Mouse (Mus musculus) liver, adult 2 months (tissue): ENCODE measurements around the gene Pcnp. TPM values are rescaled to one million over a fixed set of nuclear protein-coding genes. Genes with fewer than 3 reads are reported as not detected.

Experiments
- DNase-seq: peaks from one replicate; pipeline ENCODE4 v3.0.0-alpha.2; 2011; ENCODE audit warnings: low read depth, low spot score; ENCODE audit errors: extremely low read depth
- H3K27ac ChIP-seq: fragments of 200-500 bp; replicated peaks from 2 replicates; pipeline ENCODE4 v1.5.1; 2012; ENCODE audit warnings: low read depth, mild to moderate bottlenecking, control low read depth, inconsistent platforms, low read length; ENCODE audit not compliant: insufficient read depth
- H3K27me3 ChIP-seq: fragments of 200-500 bp; 2 replicates; pipeline ENCODE4 v1.6.1; 2012; ENCODE audit warnings: mild to moderate bottlenecking, moderate library complexity, low read length, inconsistent platforms; ENCODE audit not compliant: control insufficient read depth, insufficient read depth
- H3K36me3 ChIP-seq: fragments of 200-500 bp; 2 replicates; pipeline ENCODE4 v1.6.1; 2012; ENCODE audit warnings: low read length, inconsistent platforms; ENCODE audit not compliant: control insufficient read depth, insufficient read depth
- H3K4me1 ChIP-seq: fragments of 200-500 bp; 2 replicates; pipeline ENCODE4 v1.6.1; 2011; ENCODE audit warnings: low read length; ENCODE audit not compliant: control insufficient read depth, insufficient read depth
- H3K4me3 ChIP-seq: fragments of 200-500 bp; 2 replicates; pipeline ENCODE4 v1.5.1; 2011; ENCODE audit warnings: low read depth, mild to moderate bottlenecking, control low read depth, low read length, moderate library complexity; ENCODE audit not compliant: insufficient read depth
- H3K79me2 ChIP-seq: fragments of 200-500 bp; 2 replicates; pipeline ENCODE4 v1.6.1; 2012; ENCODE audit warnings: inconsistent platforms, mild to moderate bottlenecking, low read length, moderate library complexity; ENCODE audit not compliant: control insufficient read depth, insufficient read depth
- H3K9ac ChIP-seq: fragments of 200-500 bp; 2 replicates; pipeline ENCODE4 v1.6.1; 2012; ENCODE audit warnings: low read depth, mild to moderate bottlenecking, control low read depth, inconsistent platforms, low read length
- CTCF ChIP-seq: fragments of 200-500 bp; IDR thresholded peaks from 2 replicates; pipeline ENCODE4 v1.5.1; 2011; ENCODE audit warnings: low read depth, low read length, control low read depth
- POLR2A ChIP-seq: fragments of 200-500 bp; IDR thresholded peaks from 2 replicates; pipeline ENCODE4 v1.6.1; 2011; ENCODE audit warnings: low read length, control low read depth; ENCODE audit not compliant: insufficient read depth; ENCODE audit errors: extremely low read depth
- WGBS: fragments of 180-500 bp; shearing (Covaris S2); methylation state at CpG from one replicate; pipeline ENCODE4 v1.1.7; 2018; 5-methylcytosine and 5-hydroxymethylcytosine counted together
- polyA plus RNA-seq: library from polyadenylated mRNA; depleted of rRNA; stranded (reverse); fragments of >200 nt; gene quantifications from 2 replicates; pipeline ENCODE4 v1.2.3, GENCODE M21; 2012
- total RNA-seq: library from RNA; depleted of rRNA; stranded (reverse); fragments of >200 nt; gene quantifications from 2 replicates; pipeline ENCODE4 v1.2.3, GENCODE M21; 2014

Pcnp gene
- total and polyA plus RNA-seq, 2 experiments, result 8.7 to 67.7 TPM

- H3K9ac ChIP-seq, result no peak overlapping the region
- H3K4me1 ChIP-seq, result peaks cover 6% of the 10 kb centered on the region; the same call in 1 of the 2 replicates
- no peaks in the 10 kb centered on the region for H3K27me3 ChIP-seq
- no peaks in the 10 kb centered on the region for H3K36me3 ChIP-seq
- H3K4me3 ChIP-seq, result no peak overlapping the region
- no peak overlapping the region for H3K27ac ChIP-seq
- TF ChIP-seq CTCF, result no peak
- TF ChIP-seq POLR2A, result no peak
- no peak for DNase-seq
- WGBS, result 86% methylated on average over 6 of the region's 6 CpGs
- no peaks in the 10 kb centered on the region; the same call in 1 of the 2 replicates for H3K79me2 ChIP-seq
These were observed 43.0 kb upstream of the Pcnp start for GRCm38 (mm10) chr16:56072533-56072932.

- H3K9ac ChIP-seq, result no peak overlapping the region
- TF ChIP-seq POLR2A, result no peak
- no peak for TF ChIP-seq CTCF
- no peaks in the 10 kb centered on the region for H3K27me3 ChIP-seq
- WGBS, result 40% methylated on average over 5 of the region's 5 CpGs
- no peak overlapping the region for H3K27ac ChIP-seq
- H3K4me3 ChIP-seq, result no peak overlapping the region
- DNase-seq, result no peak
- no peaks in the 10 kb centered on the region for H3K36me3 ChIP-seq
- no peaks in the 10 kb centered on the region; the same call in 1 of the 2 replicates for H3K79me2 ChIP-seq
- H3K4me1 ChIP-seq, result peaks cover 6% of the 10 kb centered on the region; the same call in 1 of the 2 replicates
These were observed 42.0 kb upstream of the Pcnp start for GRCm38 (mm10) chr16:56071317-56072232.

- H3K4me3 ChIP-seq, result no peak overlapping the region
- no peaks in the 10 kb centered on the region for H3K36me3 ChIP-seq
- no peaks in the 10 kb centered on the region for H3K79me2 ChIP-seq
- H3K4me1 ChIP-seq, result no peaks in the 10 kb centered on the region
- H3K27ac ChIP-seq, result no peak overlapping the region
- DNase-seq, result no peak
- H3K27me3 ChIP-seq, result no peaks in the 10 kb centered on the region
- H3K9ac ChIP-seq, result no peak overlapping the region
- WGBS, result 92% methylated on average over 6 of the region's 6 CpGs
- TF ChIP-seq POLR2A (no peak), CTCF (no peak)
These were observed 39.1 kb upstream of the Pcnp start for GRCm38 (mm10) chr16:56068523-56069070.

GRCm38 (mm10) chr16:56066113-56066512, 36.6 kb upstream of the Pcnp start:
- no peaks in the 10 kb centered on the region for H3K36me3 ChIP-seq
- no peaks in the 10 kb centered on the region for H3K4me1 ChIP-seq
- no peak overlapping the region for H3K27ac ChIP-seq
- no peak overlapping the region for H3K4me3 ChIP-seq
- WGBS, result 67% methylated on average over 8 of the region's 8 CpGs
- no peaks in the 10 kb centered on the region for H3K27me3 ChIP-seq
- no peak overlapping the region for H3K9ac ChIP-seq
- DNase-seq, result no peak
- no peaks in the 10 kb centered on the region for H3K79me2 ChIP-seq
- TF ChIP-seq CTCF, result no peak
- no peak for TF ChIP-seq POLR2A

GRCm38 (mm10) chr16:56064334-56064990, 34.9 kb upstream of the Pcnp start:
- peak overlapping the region; percentile 69 for H3K9ac ChIP-seq
- H3K4me1 ChIP-seq, result no peaks in the 10 kb centered on the region
- DNase-seq, result peak; percentile 72
- H3K27me3 ChIP-seq, result no peaks in the 10 kb centered on the region
- peak overlapping the region; percentile 53 for H3K27ac ChIP-seq
- TF ChIP-seq POLR2A, result no peak
- TF ChIP-seq CTCF, result peak; percentile 4; the same call in 1 of the 2 replicates
- no peaks in the 10 kb centered on the region for H3K36me3 ChIP-seq
- WGBS, result 3% methylated on average over 20 of the region's 20 CpGs
- H3K4me3 ChIP-seq, result peak overlapping the region; percentile 58
- H3K79me2 ChIP-seq, result no peaks in the 10 kb centered on the region
